Mouse (Mus musculus) hindlimb bud, embryonic 11.5 days (tissue): ENCODE results near the gene Atp8b2.

Experiments used
- DNase-seq: peaks from one replicate; pipeline ENCODE4 v3.0.0-alpha.2; 2012; ENCODE audit warnings: low read depth, low spot score; ENCODE audit errors: extremely low spot score

Atp8b2 gene

GRCm38 (mm10) chr3:89960469-89960868 lies 2.8 kb downstream of the Atp8b2 start:
- DNase-seq, result peak; percentile 47

DNA sequence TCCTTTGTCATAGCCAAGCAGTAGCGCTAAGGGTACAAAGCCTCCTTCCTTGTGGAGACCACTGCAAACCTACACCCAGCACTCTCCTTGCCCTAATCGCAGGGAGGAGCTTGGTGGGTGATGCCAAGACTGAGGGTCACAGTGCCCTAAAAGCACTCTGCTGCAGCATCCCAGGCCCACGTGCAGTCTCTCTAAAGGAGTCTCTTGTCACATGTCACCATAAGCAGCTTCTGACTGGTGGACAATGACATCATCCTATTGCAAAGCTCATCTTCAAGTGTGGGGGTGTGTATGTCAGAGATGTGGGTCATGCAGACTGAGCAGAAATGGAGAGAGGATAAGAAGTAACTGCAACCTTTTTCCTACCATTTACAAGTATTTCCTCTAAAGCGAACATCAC lies 3.9 kb downstream of the Atp8b2 start:
- no peak for DNase-seq

DNA sequence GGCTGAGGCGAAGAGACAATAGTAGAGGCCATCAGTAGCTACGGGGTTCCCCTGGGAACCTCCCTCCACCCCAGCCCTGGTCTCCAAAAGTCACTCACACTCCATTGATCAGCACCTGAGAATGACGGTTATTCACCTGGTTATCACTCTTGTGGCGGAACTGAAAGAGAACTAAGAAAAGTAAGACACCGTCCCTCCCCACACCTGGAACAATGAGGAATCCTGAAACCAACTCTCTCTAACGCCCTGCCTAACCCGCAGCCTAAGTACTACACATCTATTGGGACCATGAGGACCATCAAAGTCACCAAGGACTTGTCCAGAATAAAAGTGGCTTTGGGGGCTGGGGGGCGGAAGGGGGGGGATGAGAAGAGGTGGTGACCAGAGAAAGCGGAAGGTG lies 5.4 kb downstream of the Atp8b2 start:
- DNase-seq, result no peak

- DNase-seq, result no peak
Measured at GRCm38 (mm10) chr3:89956177-89956971, 6.9 kb downstream of the Atp8b2 start.

- DNase-seq, result peak; percentile 42
Measured at GRCm38 (mm10) chr3:89953420-89953819, 9.9 kb downstream of the Atp8b2 start.

DNA sequence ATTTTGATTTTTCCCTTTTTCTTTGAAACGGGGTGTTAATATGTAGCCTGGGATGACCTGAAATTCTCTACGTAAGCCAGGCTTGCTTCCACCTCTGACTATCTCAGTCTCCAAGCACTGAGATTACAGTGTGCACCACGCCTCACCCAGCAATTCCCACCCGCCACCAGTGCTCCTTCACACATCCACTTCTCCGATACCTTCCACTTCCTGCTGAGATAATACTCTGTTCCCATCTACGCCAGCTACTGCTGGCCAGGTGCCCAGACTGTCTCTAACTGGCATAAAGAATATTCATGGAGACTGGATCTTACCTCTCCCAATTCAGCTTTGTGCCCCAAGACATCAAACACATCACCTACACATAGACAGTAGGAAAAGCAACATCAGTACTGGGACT lies 14.7 kb downstream of the Atp8b2 start:
- no peak for DNase-seq

- no peak for DNase-seq
Measured at GRCm38 (mm10) chr3:89948021-89948420, 15.3 kb downstream of the Atp8b2 start.

DNA sequence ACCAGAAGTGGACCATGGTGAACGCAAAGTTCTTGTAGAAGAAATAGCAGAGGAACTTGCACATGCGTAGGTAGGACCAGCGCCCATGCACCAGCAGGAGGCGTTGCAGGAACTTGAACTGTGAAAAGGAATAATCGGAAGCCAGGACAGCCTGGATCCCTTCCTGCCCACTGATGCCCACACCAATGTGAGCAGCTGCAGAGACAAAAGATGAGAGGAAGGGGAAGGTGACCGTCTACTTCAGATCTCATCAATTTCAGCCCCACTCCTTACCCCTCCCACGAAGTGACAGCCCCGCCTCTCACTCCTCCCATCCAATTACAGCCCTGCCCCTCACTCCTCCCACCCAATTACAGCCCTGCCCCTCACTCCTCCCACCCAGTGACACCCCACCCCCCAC lies 18.3 kb downstream of the Atp8b2 start:
- no peak for DNase-seq

DNA sequence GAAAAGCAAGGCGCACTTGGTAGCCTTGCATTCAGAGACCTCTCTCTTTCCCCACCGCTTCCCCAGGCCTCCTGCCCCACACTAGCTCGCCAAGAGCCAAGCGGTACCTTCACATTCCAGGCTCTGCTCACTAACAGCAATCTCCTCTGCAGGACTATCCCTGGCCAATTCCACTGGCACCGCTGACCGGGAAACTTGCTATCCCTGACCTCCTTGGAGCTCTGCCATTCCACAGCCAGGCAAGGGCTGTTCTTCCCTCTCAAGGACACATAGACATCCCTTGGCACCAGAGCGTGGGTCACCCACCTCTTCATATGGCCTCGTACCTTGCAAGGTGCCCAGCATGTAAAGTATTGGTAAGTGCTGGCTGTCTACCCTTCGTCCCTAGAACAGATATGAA lies 20.4 kb downstream of the Atp8b2 start:
- no peak for DNase-seq

DNA sequence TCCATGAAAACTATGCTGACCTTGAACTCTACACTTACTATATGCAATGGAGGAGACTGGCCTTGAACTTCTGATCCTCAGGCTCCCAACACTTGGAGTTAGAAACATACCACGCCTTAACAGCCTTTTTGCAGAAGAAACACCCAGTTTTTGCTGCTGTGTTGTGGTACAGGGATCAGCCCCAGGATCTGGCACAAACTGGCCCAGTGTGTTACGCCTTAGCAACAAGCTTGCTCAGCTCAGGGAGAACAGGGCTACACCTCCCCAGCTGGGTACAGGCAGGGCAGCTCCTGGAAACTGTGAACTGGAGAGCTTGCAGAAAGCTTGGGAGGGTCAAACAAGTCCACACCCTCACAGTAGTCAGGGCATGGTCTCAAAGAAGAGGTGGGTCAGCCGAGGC lies 26.8 kb downstream of the Atp8b2 start:
- no peak for DNase-seq

GRCm38 (mm10) chr3:89932925-89933324 lies 30.4 kb downstream of the Atp8b2 start:
- DNase-seq, result no peak

- no peak for DNase-seq
Measured at GRCm38 (mm10) chr3:89928956-89929355, 34.4 kb downstream of the Atp8b2 start.

DNA sequence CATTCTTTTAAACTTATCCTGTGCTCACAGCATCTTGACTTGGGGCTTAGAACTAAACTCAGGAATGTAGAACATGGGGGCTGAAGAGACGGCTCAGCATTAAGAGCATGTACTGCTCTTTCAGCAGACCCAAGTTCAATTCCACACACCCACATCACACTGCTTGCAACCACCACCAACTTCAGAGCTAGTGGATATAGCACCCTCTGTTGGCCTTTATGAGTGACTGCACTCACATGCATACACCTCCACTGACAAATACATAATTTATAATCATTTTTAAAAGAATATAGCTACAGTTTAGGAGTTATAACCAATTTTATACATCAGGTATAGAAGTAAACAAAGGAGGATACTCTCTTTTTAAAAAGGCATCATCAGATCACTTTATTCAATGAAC lies 36.9 kb downstream of the Atp8b2 start:
- DNase-seq, result no peak

- no peak for DNase-seq
Measured at GRCm38 (mm10) chr3:89920711-89921110, 42.6 kb downstream of the Atp8b2 start.

- DNase-seq, result no peak
Measured at GRCm38 (mm10) chr3:89917408-89917807, 45.9 kb downstream of the Atp8b2 start.

DNA sequence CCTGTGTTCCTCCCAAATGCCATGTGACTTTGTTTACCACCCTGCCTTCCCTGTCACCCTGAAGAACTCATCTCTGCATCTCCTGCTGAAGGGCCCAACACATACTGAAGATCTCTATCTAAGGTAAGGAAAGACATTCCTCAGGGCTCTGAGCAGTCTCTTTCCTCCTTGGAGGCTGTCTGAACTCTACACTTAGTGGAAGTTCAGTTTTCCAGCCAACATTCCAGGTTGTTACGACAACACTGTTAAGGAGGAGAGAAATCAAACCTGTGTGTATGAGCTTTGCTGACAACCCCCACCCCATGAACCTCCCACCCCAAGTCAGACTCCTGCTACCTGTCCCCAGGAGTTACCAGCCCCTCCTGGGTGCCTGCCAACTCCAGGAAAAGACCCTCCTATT lies 46.7 kb downstream of the Atp8b2 start:
- no peak for DNase-seq

- no peak for DNase-seq
Measured at GRCm38 (mm10) chr3:89914700-89915099, 48.6 kb downstream of the Atp8b2 start.

- DNase-seq, result no peak
Measured at GRCm38 (mm10) chr3:89912543-89913391, 50.5 kb downstream of the Atp8b2 start, which contains the start of gene Il6ra. TSS of gene Il6ra (minus strand) at chr3:89913196.

- no peak for DNase-seq
Measured at GRCm38 (mm10) chr3:89912108-89912542, 51.2 kb downstream of the Atp8b2 start.

GRCm38 (mm10) chr3:89911207-89911606 lies 52.1 kb downstream of the Atp8b2 start:
- DNase-seq, result no peak

GRCm38 (mm10) chr3:89909703-89910542 lies 53.4 kb downstream of the Atp8b2 start:
- no peak for DNase-seq
